Comparison of ENCODE assay signal across 8 mouse cellular contexts in genomic region chr3:87566066-87566465, GRCm38 (mm10). TPM values are rescaled to one million over a fixed set of nuclear protein-coding genes. Genes with fewer than 3 reads are reported as not detected.
DNase-seq lines count a peak whose midpoint lies in the region; ATAC-seq lines count a peak whose summit lies in the region.

No protein-coding gene starts in this region.

- ATAC-seq in forebrain, embryonic 16.5 days, result peak; percentile 100
- ATAC-seq in liver, embryonic 15.5 days (ENCODE audit: insufficient read depth), result peak; percentile 90

- peak overlapping the region; percentile 92 for H3K27ac ChIP-seq in forebrain, embryonic 16.5 days (ENCODE audit: low read length)
- peak overlapping the region; percentile 41; the same call in 1 of the 2 replicates for H3K27ac ChIP-seq in liver, embryonic 15.5 days (replicated peaks)

- peak; percentile 94 for DNase-seq in ES-CJ7 (ENCODE audit: low read depth, low spot score)
- DNase-seq in cerebellum, adult 11 months, result peak; percentile 86
- DNase-seq in heart, postnatal 25 days (ENCODE audit: low spot score), result peak; percentile 61
- DNase-seq in large intestine, adult 2 months (ENCODE audit: low read depth, low spot score), result peak; percentile 48
- DNase-seq in neural tube, embryonic 10.5 days (ENCODE audit: extremely low spot score, low spot score), result peak; percentile 76
- peak; percentile 19 for DNase-seq in thymus, postnatal 25 days

- peak overlapping the region; percentile 48 for H3K4me3 ChIP-seq in forebrain, embryonic 16.5 days (replicated peaks; ENCODE audit: low read length)
- no peak overlapping the region for H3K4me3 ChIP-seq in liver, embryonic 15.5 days (replicated peaks)

- H3K27me3 ChIP-seq in forebrain, embryonic 16.5 days (replicated peaks; ENCODE audit: control insufficient read depth, insufficient read depth, low read length), result no peaks in the 10 kb centered on the region
- H3K27me3 ChIP-seq in liver, embryonic 15.5 days, result no peaks in the 10 kb centered on the region

- intact Hi-C loops in heart, postnatal 25 days (cut with DNase I), result no loop called here

- peak overlapping the region; percentile 67 for H3K4me2 ChIP-seq in forebrain, embryonic 16.5 days (ENCODE audit: low read length)
- peak overlapping the region; percentile 23 for H3K4me2 ChIP-seq in liver, embryonic 15.5 days

- no peaks in the 10 kb centered on the region for H3K9me3 ChIP-seq in forebrain, embryonic 16.5 days (ENCODE audit: control insufficient read depth, low read length)
- H3K9me3 ChIP-seq in liver, embryonic 15.5 days (replicated peaks), result no peaks in the 10 kb centered on the region

- H3K4me1 ChIP-seq in forebrain, embryonic 16.5 days (replicated peaks; ENCODE audit: control insufficient read depth, insufficient read depth, low read length), result peaks cover 10% of the 10 kb centered on the region
- H3K4me1 ChIP-seq in liver, embryonic 15.5 days (replicated peaks), result no peaks in the 10 kb centered on the region

- H3K36me3 ChIP-seq in forebrain, embryonic 16.5 days (ENCODE audit: control insufficient read depth, insufficient read depth), result no peaks in the 10 kb centered on the region
- H3K36me3 ChIP-seq in liver, embryonic 15.5 days (replicated peaks), result no peaks in the 10 kb centered on the region

- WGBS in forebrain, embryonic 16.5 days, result under 1% methylated on average over 4 of the region's 4 CpGs
- 5% methylated on average over 4 of the region's 4 CpGs for WGBS in large intestine, adult 2 months
- WGBS in liver, embryonic 15.5 days (ENCODE audit: insufficient replicate concordance), result 13% methylated on average over 4 of the region's 4 CpGs

- H3K9ac ChIP-seq in forebrain, embryonic 16.5 days (replicated peaks; ENCODE audit: low read depth, low read length), result peak overlapping the region; percentile 63
- no peak overlapping the region for H3K9ac ChIP-seq in liver, embryonic 15.5 days

RNA-seq across cellular contexts. Expression of gene Etv3, which starts 40.9 kb away (rescaled TPM):
- polyA plus RNA-seq in forebrain, embryonic 16.5 days (2015; fragmentation: Nextera tagmentation; extraction: Ambion mirVana), result 12.1 and 12.4 TPM in 2 replicates
- total RNA-seq in heart, postnatal 25 days (2021), result 10 to 100 TPM; 17.7 to 18.3 TPM
- 13.1 and 25.2 TPM in 2 replicates for polyA plus RNA-seq in large intestine, adult 2 months (2012; rRNA removed)
- polyA plus RNA-seq in liver, embryonic 15.5 days (2015; fragmentation: Nextera tagmentation; extraction: Ambion mirVana), result 3.0 and 3.9 TPM in 2 replicates

RNA-seq across cellular contexts. Expression of gene Arhgef11, which starts 51.3 kb away (rescaled TPM):
- polyA plus RNA-seq in forebrain, embryonic 16.5 days (2015; fragmentation: Nextera tagmentation; extraction: Ambion mirVana), result 23.0 and 27.4 TPM in 2 replicates
- 10 to 100 TPM; 19.4 to 19.9 TPM for total RNA-seq in heart, postnatal 25 days (2021)
- 23.9 and 34.2 TPM in 2 replicates for polyA plus RNA-seq in large intestine, adult 2 months (2012; rRNA removed)
- polyA plus RNA-seq in liver, embryonic 15.5 days (2015; fragmentation: Nextera tagmentation; extraction: Ambion mirVana), result 2.7 and 3.7 TPM in 2 replicates

Comparison
In these comparisons a context has a peak if more than half of its experiments do, and no peak if none do; other contexts are left out.
1. DNase-seq: peak in every context shown above with its lines; median percentile 94 in ES-CJ7; 86 in cerebellum, adult 11 months; 76 in neural tube, embryonic 10.5 days; 61 in heart, postnatal 25 days; 48 in large intestine, adult 2 months; 19 in thymus, postnatal 25 days.